Mouse (Mus musculus): Measurements from ENCODE around the gene Mafg. TPM values are rescaled to one million over a fixed set of nuclear protein-coding genes. Genes with fewer than 3 reads are reported as not detected.

The Mafg gene
- total RNA-seq, 2 experiments from 2014 or later, result 85.5 to 89.8 TPM

GRCm38 (mm10) chr11:120647047-120647830 lies 13.8 kb upstream of the Mafg start:
- DNase-seq (ENCODE audit: low spot score in 2 of 2), result no peak

- DNase-seq (ENCODE audit: low spot score in 2 of 2), result peak; percentile 90 to 95
Measured at GRCm38 (mm10) chr11:120643601-120643987, 10.2 kb upstream of the Mafg start, which contains the start of gene Pycr1. Pycr1 (minus strand) TSS chr11:120643769.

- DNase-seq (ENCODE audit: low spot score in 2 of 2), result no peak
Measured at GRCm38 (mm10) chr11:120642939-120643600, 9.7 kb upstream of the Mafg start.

GRCm38 (mm10) chr11:120641869-120642268 lies 8.5 kb upstream of the Mafg start:
- DNase-seq (ENCODE audit: low spot score in 2 of 2), result no peak

- DNase-seq (ENCODE audit: low spot score in 2 of 2), result no peak
Measured at GRCm38 (mm10) chr11:120641255-120641654, 7.9 kb upstream of the Mafg start.

GRCm38 (mm10) chr11:120634810-120635209 lies 1.4 kb upstream of the Mafg start:
- DNase-seq (ENCODE audit: low spot score in 2 of 2), result no peak

GRCm38 (mm10) chr11:120632559-120633519 lies 561 bp downstream of the Mafg start:
- peak; percentile 56 to 70 for DNase-seq (ENCODE audit: low spot score in 2 of 2)

- DNase-seq (ENCODE audit: low spot score in 2 of 2), result no peak
Measured at GRCm38 (mm10) chr11:120631726-120632448, 1.5 kb downstream of the Mafg start.

- DNase-seq (ENCODE audit: low spot score in 2 of 2), result no peak
Measured at GRCm38 (mm10) chr11:120630881-120631725, 2.3 kb downstream of the Mafg start.

GRCm38 (mm10) chr11:120630401-120630871 lies 3.0 kb downstream of the Mafg start:
- no peak for DNase-seq (ENCODE audit: low spot score in 2 of 2)

GRCm38 (mm10) chr11:120629911-120630310 lies 3.5 kb downstream of the Mafg start:
- DNase-seq (ENCODE audit: low spot score in 2 of 2), result no peak

- DNase-seq (ENCODE audit: low spot score in 2 of 2), result no peak
Measured at GRCm38 (mm10) chr11:120629341-120629730, 4.1 kb downstream of the Mafg start.

- DNase-seq (ENCODE audit: low spot score in 2 of 2), result no peak
Measured at GRCm38 (mm10) chr11:120628601-120629340, 4.6 kb downstream of the Mafg start.

GRCm38 (mm10) chr11:120627468-120628300 lies 5.7 kb downstream of the Mafg start:
- DNase-seq (ENCODE audit: low spot score in 2 of 2), result no peak

GRCm38 (mm10) chr11:120626785-120627467 lies 6.5 kb downstream of the Mafg start:
- DNase-seq (ENCODE audit: low spot score in 2 of 2), result no peak

- no peak for DNase-seq (ENCODE audit: low spot score in 2 of 2)
Measured at GRCm38 (mm10) chr11:120625152-120625775, 8.1 kb downstream of the Mafg start, which contains the start of gene Sirt7. Sirt7 (minus strand) TSS chr11:120625240.

- peak; percentile 77 to 87 for DNase-seq (ENCODE audit: low spot score in 2 of 2)
Measured at GRCm38 (mm10) chr11:120624680-120625111, 8.7 kb downstream of the Mafg start.
